Mouse (Mus musculus) kidney, adult 2 months (tissue): ENCODE measurements around the gene Cyp2d10.
A peak's percentile ranks its signal among the peaks of the same experiment; 100 is the strongest.

Experiments
- CTCF ChIP-seq: fragments of 200-500 bp; conservative IDR thresholded peaks from 2 replicates; pipeline ENCODE4 v1.5.1; 2011; ENCODE audit warnings: low read depth, mild to moderate bottlenecking, control low read depth, low read length, moderate library complexity, mixed read lengths; ENCODE audit not compliant: insufficient read depth, insufficient read length
- POLR2A ChIP-seq: fragments of 200-500 bp; IDR thresholded peaks from one replicate; pipeline ENCODE4 v1.6.1; 2011; ENCODE audit warnings: low read depth, low read length, control low read depth

- TF ChIP-seq POLR2A (peak; percentile 36), CTCF (0 out of 2 replicates have a peak, but pooled peaks have one; percentile 6)
Measured at GRCm38 (mm10) chr15:82358431-82359260, 48.3 kb downstream of the Cyp2d10 start.
